Mouse (Mus musculus) layer of hippocampus, postnatal 36 days (tissue): ENCODE measurements around the gene Dbnl. TPM values are rescaled to one million over a fixed set of nuclear protein-coding genes. Genes with fewer than 3 reads are reported as not detected.

Experiments
- DNase-seq, 2 experiments: peaks; one replicate each; pipeline ENCODE4 v3.0.0; 2022
- total RNA-seq, 2 experiments: library from RNA; stranded (reverse); gene quantifications; 2 replicates each; pipeline ENCODE4 v1.2.3; 2021

The Dbnl gene
- total RNA-seq, 2 experiments from 2014 or later, result 76.8 to 78.0 TPM

DNA sequence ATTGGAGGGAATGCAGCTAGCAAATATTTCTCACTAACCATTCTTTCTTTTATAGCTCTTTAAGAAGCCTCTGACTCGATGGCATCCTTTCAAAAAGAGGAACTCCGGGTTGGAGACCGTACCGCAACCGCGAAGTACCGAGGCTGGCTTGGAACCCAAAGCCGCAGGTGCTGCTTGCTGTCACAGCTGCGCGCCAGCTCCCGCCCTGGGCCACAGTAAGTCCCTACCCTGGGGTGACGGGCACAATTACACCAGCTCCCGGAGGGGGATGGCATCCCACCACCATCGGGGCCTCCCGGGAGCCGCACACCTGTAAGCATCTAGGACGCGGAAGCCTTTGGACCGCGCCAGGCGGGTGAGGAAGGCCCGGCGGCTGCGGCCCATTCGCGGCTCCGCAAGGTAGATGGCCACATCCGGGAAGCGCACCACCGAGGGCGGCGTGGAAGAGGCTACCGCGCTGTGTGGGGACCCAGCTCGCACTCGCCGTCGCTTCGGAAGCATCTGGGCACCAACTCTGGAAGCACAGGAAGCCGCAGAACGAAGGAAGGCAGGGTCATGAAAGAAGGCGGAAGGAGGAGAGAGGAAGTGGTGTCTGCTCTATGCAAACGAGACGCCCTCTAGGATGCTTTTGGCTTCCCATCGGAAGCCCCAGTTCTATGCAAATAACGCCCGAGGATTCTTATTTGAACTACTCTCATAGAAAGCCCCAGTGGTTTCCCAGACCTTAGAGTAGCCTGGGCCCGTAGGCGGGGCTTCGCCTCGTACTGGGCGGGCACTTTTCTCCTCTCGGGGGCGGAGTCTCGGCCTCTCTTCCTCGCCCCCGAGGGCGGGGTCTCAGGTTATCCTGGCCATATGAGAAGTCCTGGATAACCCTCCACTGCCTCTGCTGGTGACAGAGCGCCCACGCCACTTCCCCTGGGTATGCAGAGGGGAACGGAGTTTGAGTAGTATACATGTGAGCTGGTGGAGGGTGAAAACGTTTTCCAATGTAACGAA, 49.3 kb downstream of the Dbnl start, which contains the start of gene Polm:
TSS of gene Polm (minus strand) at position 766 of the 996 bp plus-strand sequence.
- peak; percentile 82 to 85 for DNase-seq

DNA sequence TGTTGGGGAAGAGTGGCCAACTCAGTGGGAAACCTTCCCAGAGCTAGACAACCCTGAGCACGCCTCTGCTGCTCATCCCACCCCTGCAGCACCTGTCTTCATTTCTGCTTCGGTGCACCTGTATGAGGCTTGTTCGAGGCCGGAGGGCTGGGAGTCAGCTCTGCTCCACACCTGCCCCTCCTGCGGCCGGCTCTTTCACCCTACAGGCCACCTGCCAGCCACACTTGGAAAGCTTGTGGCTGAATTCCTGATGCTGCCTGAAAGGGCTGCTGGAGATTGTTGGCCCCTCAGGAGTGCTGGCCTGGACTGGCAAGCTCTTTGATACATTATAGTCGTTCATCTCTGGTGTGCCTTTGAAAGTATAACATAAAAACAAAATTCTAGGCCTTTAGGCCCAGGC, 52.1 kb downstream of the Dbnl start:
- DNase-seq, result no peak

DNA sequence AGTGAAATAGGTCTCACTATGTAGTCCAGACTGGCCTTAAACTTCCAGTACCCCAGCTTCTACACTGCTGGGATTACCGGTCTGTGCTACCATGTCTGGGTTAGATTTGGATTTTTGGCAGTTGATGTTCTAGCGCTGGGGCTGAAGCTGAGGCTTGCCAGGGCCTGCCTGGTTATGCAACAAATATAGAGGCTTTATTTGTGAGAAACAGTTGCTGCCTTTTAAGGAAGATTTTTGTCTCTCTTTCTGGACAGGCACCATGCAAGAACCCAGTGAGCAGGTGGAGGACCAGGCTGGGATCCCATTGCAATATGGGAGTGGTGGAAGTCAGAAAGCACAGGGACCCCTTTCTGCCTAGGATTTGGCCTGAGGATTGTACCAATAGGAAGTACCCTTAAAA, 53.5 kb downstream of the Dbnl start:
- DNase-seq, result no peak

DNA sequence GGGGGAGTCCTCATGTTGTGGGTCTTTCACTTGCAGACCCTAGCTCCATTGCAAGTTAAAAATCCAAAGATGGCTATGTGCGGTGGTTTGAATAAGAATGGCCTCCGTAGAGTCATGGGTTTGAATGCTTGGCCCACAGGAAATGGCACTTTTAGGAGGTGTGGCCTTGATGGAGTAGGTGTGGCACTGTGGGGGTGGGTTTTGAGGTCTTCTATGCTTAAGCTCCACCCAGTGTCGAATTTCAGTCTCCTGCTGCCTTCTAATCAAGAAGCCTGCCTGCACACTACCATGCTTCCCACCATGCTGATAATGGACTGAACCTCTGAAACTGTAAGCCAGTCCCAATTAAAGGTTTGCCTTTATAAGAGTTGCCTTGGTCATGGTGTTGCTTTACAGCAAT, 54.8 kb downstream of the Dbnl start:
- no peak for DNase-seq

DNA sequence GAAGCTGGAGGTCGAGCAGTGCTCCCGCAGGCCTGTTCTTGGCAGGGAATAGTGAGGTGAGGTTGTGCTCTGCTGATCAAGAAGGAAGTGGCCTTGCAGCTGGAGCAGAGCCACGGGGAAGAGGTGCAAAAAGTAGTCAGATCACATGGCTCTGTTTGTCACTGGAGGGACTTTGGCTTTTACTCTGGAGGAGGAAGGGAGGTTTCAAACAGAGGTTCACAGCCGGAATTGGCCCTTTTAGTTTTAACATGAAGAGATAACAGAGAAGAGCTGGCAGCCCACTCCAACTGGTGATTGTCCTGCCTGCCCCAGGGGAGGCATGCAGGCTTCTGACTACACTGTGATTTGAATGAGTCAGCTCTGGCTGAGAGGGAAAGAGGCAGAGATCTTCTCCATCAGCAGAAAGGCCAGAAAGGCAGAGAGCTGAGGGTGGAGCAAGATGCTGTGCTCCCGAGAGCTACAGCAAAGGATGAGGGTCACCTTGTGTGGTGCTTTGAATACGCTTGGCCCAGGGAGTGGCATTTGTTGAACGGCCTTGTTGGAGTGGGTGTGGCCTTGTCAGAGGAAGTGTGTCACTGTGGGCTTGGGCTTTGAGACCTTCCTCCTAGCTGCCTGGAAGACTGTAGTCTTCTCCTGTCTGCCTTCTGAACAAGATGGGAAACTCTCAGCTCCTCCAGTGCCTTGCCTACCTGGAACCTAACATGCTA, 58.5 kb downstream of the Dbnl start:
- no peak for DNase-seq

DNA sequence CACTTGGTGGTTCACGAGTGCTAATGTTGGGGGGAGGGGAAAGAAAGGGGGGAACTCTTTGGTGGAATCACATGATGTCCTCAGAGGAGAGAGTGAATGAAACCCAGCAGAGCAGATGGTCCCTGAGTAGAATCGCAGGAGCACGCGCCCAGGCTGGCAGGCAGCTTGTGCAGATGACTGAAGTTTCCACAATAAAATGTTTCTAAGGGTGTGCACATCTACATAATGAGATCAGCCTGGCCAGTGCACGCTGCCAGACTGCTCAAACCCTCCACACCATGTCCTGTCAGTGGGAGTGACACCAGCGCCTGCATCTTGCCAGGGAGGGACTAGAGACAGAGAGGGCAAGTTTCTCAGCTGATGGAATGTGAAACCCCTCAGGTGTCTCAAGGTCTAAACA, 60.5 kb downstream of the Dbnl start:
- DNase-seq, result peak; percentile 72 to 74

DNA sequence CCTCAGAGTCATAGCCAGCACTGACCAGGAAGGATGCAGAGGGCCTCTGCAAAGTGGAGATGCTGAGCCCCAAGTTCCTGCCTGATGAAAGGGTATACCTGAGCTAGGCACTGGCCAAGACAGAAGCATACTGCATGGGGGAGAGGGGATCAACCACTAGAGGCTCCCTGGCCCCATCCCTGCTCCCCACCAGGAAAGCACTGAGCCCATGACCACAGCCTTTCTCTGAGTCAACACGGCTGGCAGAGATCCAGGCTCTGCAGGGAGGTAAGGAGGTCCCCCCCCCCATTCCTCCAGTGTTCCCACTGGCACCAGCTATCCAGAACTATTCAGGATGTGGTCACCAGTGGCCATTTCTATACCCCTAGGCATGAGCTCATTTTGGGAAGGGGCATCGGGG, 61.0 kb downstream of the Dbnl start:
- DNase-seq, result no peak

DNA sequence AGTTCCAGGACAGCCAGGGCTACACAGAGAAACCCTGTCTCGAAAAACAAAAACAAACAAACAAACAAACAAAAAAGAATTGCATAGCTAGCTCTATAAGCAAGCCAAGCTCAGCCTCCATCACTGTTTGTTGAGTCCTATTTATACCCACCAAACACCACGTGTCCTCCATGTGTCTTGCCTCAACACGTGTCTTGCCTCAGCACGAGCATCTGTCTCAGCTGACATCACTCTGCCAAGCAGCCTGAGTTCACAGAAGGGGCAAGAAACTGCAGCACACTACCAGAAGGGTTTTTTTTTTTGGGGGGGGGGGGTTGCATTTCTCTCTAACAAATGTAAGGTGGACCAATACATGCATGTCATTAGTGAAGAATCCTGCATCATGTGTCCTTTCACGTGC, 62.2 kb downstream of the Dbnl start:
- DNase-seq, result no peak

Other genes starting within 250 kb of the Dbnl start
- 10 to 100 TPM; 18.0 to 19.1 TPM for gene Ccdc117, start 246.3 kb upstream of the Dbnl start, total RNA-seq
- gene Ankrd36, start 218.8 kb upstream of the Dbnl start, total RNA-seq, result not detected
- 10 to 100 TPM; 67.6 to 72.2 TPM for gene Mrps24, start 72.8 kb upstream of the Dbnl start, total RNA-seq
- 10 to 100 TPM; 63.9 to 73.3 TPM for gene Urgcp, start 26.1 kb upstream of the Dbnl start, total RNA-seq
- gene Pgam2, start 15.2 kb downstream of the Dbnl start, total RNA-seq, result 10 to 100 TPM; 14.4 to 14.8 TPM
- gene Polm, start 49.5 kb downstream of the Dbnl start, total RNA-seq, result 10 to 100 TPM; 12.1 to 14.0 TPM
- gene Aebp1, start 73.5 kb downstream of the Dbnl start, total RNA-seq, result 1 to 10 TPM; 4.8 to 8.3 TPM
- gene Pold2, start 89.8 kb downstream of the Dbnl start, total RNA-seq, result 10 to 100 TPM; 23.5 to 25.2 TPM
- not detected for gene Myl7, start 110.3 kb downstream of the Dbnl start, total RNA-seq
- 1 to 10 TPM; 2.4 to 3.7 TPM for gene Gck, start 161.6 kb downstream of the Dbnl start, total RNA-seq
- gene Ykt6, start 167.2 kb downstream of the Dbnl start, total RNA-seq, result 10 to 100 TPM; 68.2 to 73.2 TPM